Mouse (Mus musculus): ENCODE measurements around the gene Ino80e.
"Not testable (repeated sequence)": the region's sequence is repeated elsewhere in the genome, so short reads cannot be mapped to it uniquely, and the experiment has no call there.

Gene Ino80e

GRCm38 (mm10) chr7:126862147-126862784 lies at the start of gene Ino80e:
Gene Ino80e, minus strand, starts transcription at chr7:126862377.
- peak; percentile 98 for DNase-seq

- DNase-seq: no peak
These were observed 43.4 kb upstream of the Ino80e start for GRCm38 (mm10) chr7:126905590-126905989.

- DNase-seq: not testable (repeated sequence)
These were observed 37.6 kb upstream of the Ino80e start for GRCm38 (mm10) chr7:126899781-126900180.

GRCm38 (mm10) chr7:126898102-126898990 lies 36.2 kb upstream of the Ino80e start:
- DNase-seq: peak; percentile 99

- no peak for DNase-seq
These were observed 35.4 kb upstream of the Ino80e start for GRCm38 (mm10) chr7:126897390-126898101.

GRCm38 (mm10) chr7:126896912-126897311 lies 34.7 kb upstream of the Ino80e start:
- DNase-seq: no peak

GRCm38 (mm10) chr7:126888852-126889251 lies 26.7 kb upstream of the Ino80e start:
- no peak for DNase-seq

GRCm38 (mm10) chr7:126887281-126887680 lies 25.1 kb upstream of the Ino80e start:
- DNase-seq: no peak

GRCm38 (mm10) chr7:126884286-126885164 lies 22.3 kb upstream of the Ino80e start, which contains the start of gene Taok2:
Gene Taok2, minus strand, starts transcription at chr7:126884703.
- DNase-seq: peak; percentile 98

- DNase-seq: no peak
These were observed 21.6 kb upstream of the Ino80e start for GRCm38 (mm10) chr7:126883731-126884181.

GRCm38 (mm10) chr7:126881040-126881439 lies 18.9 kb upstream of the Ino80e start:
- DNase-seq: no peak

GRCm38 (mm10) chr7:126877239-126877638 lies 15.1 kb upstream of the Ino80e start:
- DNase-seq: no peak

- no peak for DNase-seq
These were observed 8.3 kb upstream of the Ino80e start for GRCm38 (mm10) chr7:126870520-126870891.

- DNase-seq: no peak
These were observed 7.8 kb upstream of the Ino80e start for GRCm38 (mm10) chr7:126869780-126870519.

- no peak for DNase-seq
These were observed 5.8 kb upstream of the Ino80e start for GRCm38 (mm10) chr7:126868003-126868402.

GRCm38 (mm10) chr7:126867534-126867933 lies 5.4 kb upstream of the Ino80e start:
- DNase-seq: no peak

GRCm38 (mm10) chr7:126863791-126864190 lies 1.6 kb upstream of the Ino80e start:
- no peak for DNase-seq

GRCm38 (mm10) chr7:126861429-126862130 lies 597 bp downstream of the Ino80e start, which contains the start of gene Hirip3:
Gene Hirip3, plus strand, starts transcription at chr7:126861972.
- peak; percentile 90 for DNase-seq

GRCm38 (mm10) chr7:126860987-126861386 lies 1.2 kb downstream of the Ino80e start:
- DNase-seq: no peak

GRCm38 (mm10) chr7:126856741-126857420 lies 5.3 kb downstream of the Ino80e start:
- no peak for DNase-seq

All from right cerebral cortex, postnatal 4 days (tissue).